Comparison of ENCODE assay signal across 8 mouse cellular contexts in the genomic region with DNA sequence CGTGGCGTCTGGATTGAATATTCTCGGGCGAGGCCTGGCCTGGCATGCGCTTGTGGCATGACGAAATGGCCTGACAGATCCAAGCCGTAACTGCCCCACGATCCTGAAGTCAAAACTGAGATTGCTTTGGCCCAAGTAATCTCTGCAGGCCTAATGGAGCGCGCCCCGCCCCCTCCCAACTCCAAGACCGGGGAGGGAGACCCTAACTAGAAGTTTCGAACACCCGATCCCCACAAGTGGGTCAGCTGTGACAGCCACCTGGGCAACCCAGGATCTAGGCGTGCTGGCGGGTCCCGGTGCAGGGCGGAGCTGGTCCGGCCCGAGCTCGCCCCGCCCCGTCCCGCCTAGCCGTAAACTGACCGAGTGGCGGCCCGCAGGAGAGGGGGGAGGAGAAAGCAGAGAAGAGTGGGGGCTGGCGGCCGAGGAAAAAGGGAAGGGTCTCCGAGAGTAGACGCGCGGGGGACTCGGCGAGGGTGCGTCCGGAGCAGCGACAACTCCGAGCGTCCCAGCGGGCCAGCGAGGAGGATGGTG. TPM values are rescaled to one million over a fixed set of nuclear protein-coding genes. Genes with fewer than 3 reads are reported as not detected.
A peak's percentile ranks its signal among the peaks of the same experiment; 100 is the strongest.
DNase-seq lines count a peak whose midpoint lies in the region; ATAC-seq lines count a peak whose summit lies in the region.

A gene (plus strand): TSS at position 365 of the 531 bp plus-strand sequence.

- peak within 1 kb of the TSS; percentile 71 for H3K9ac ChIP-seq in hindbrain, embryonic 11.5 days (ENCODE audit: low read depth, low read length)
- H3K9ac ChIP-seq in lung, embryonic 16.5 days (ENCODE audit: low read length) = peak within 1 kb of the TSS; percentile 83

- peak; percentile 90 to 96 for DNase-seq in adrenal gland, adult (ENCODE audit: inconsistent age in 2 of 2, low spot score in 1 of 2)
- peak; percentile 75 for DNase-seq in cerebellum, adult 8-10 months
- DNase-seq in frontal cortex, postnatal 10 days (ENCODE audit: low spot score in 2 of 2) = peak; percentile 14 to 40
- DNase-seq in hindbrain, embryonic 11.5 days (ENCODE audit: low spot score) = no peak
- DNase-seq in layer of hippocampus, postnatal 10 days (ENCODE audit: low spot score in 2 of 2) = peak; percentile 56 to 63
- DNase-seq in ovary, postnatal 14 days (ENCODE audit: low spot score) = peak; percentile 58

- 1% methylated on average over 37 of the region's 43 CpGs for WGBS in hindbrain, embryonic 11.5 days
- under 1% methylated on average over 43 of the region's 43 CpGs for WGBS in lung, embryonic 16.5 days

- ATAC-seq in hindbrain, embryonic 11.5 days (ENCODE audit: low FRiP score) = peak; percentile 73
- peak; percentile 92 for ATAC-seq in lung, embryonic 16.5 days (ENCODE audit: low read depth)
- no peak for ATAC-seq in erythroid progenitor cell, adult 5-6 weeks (replicated peaks; ENCODE audit: low FRiP score, poor library complexity, severe bottlenecking)

- peak within 1 kb of the TSS; percentile 99 for H3K4me2 ChIP-seq in hindbrain, embryonic 11.5 days (replicated peaks; ENCODE audit: low read depth, low read length)
- H3K4me2 ChIP-seq in lung, embryonic 16.5 days (ENCODE audit: low read depth, low read length) = peak within 1 kb of the TSS; percentile 94

- peak within 1 kb of the TSS; percentile 80 for H3K4me3 ChIP-seq in hindbrain, embryonic 11.5 days (ENCODE audit: low read depth, low read length)
- peak within 1 kb of the TSS; percentile 94 for H3K4me3 ChIP-seq in lung, embryonic 16.5 days (ENCODE audit: low read length)

- H3K9me3 ChIP-seq in hindbrain, embryonic 11.5 days (ENCODE audit: control insufficient read depth, low read length) = no peaks in the 10 kb centered on the region
- H3K9me3 ChIP-seq in lung, embryonic 16.5 days (ENCODE audit: control insufficient read depth, low read length) = no peaks in the 10 kb centered on the region

- H3K27ac ChIP-seq in hindbrain, embryonic 11.5 days (ENCODE audit: low read depth, low read length) = 0 out of 2 replicates have a peak within 1 kb of the TSS, but pooled peaks have one; percentile 5
- H3K27ac ChIP-seq in lung, embryonic 16.5 days (ENCODE audit: low read length) = peak within 1 kb of the TSS; percentile 79

- peaks cover 19% of the 10 kb centered on the region for H3K4me1 ChIP-seq in hindbrain, embryonic 11.5 days (replicated peaks; ENCODE audit: control insufficient read depth, insufficient read depth, low read length)
- H3K4me1 ChIP-seq in lung, embryonic 16.5 days (replicated peaks; ENCODE audit: control insufficient read depth, insufficient read depth, low read length) = peaks cover 25% of the 10 kb centered on the region

- no peaks in the 10 kb centered on the region for H3K36me3 ChIP-seq in hindbrain, embryonic 11.5 days (ENCODE audit: control insufficient read depth, insufficient read depth, low read length)
- no peaks in the 10 kb centered on the region for H3K36me3 ChIP-seq in lung, embryonic 16.5 days (ENCODE audit: control insufficient read depth, insufficient read depth, low read length)

- H3K27me3 ChIP-seq in hindbrain, embryonic 11.5 days (ENCODE audit: control insufficient read depth, insufficient read depth, low read length) = peaks cover 20% of the 10 kb centered on the region
- H3K27me3 ChIP-seq in lung, embryonic 16.5 days (ENCODE audit: control insufficient read depth, insufficient read depth, low read depth, low read length) = peaks cover 3% of the 10 kb centered on the region; the same call in 1 of the 2 replicates

RNA-seq across cellular contexts. Expression of the gene that starts here (rescaled TPM):
- 21.7 and 25.5 TPM in 2 replicates for polyA plus RNA-seq in hindbrain, embryonic 11.5 days (2014; fragmentation: Nextera tagmentation; extraction: Ambion mirVana)
- total RNA-seq in layer of hippocampus, postnatal 10 days (2021) = 10 to 100 TPM; 33.7 to 37.6 TPM
- polyA plus RNA-seq in lung, embryonic 16.5 days (2015; fragmentation: Nextera tagmentation; extraction: Ambion mirVana) = 9.8 and 10.9 TPM in 2 replicates
- 6.1 and 13.8 TPM in 2 replicates for total RNA-seq in erythroid progenitor cell, adult 5-6 weeks (2015; ENCODE audit: low replicate concordance)
- 8.9 and 9.2 TPM in 2 replicates for total RNA-seq in erythroid progenitor cell, adult 5-6 weeks (2017; ENCODE audit: low replicate concordance)
